Mouse (Mus musculus): ENCODE measurements at regions not wholly inside any gene's neighbourhood (a gene's known extent, or its start where the extent isn't known, plus 50 kb on each side); places are given as distances from the start of the nearest gene placed in this dataset.

DNA sequence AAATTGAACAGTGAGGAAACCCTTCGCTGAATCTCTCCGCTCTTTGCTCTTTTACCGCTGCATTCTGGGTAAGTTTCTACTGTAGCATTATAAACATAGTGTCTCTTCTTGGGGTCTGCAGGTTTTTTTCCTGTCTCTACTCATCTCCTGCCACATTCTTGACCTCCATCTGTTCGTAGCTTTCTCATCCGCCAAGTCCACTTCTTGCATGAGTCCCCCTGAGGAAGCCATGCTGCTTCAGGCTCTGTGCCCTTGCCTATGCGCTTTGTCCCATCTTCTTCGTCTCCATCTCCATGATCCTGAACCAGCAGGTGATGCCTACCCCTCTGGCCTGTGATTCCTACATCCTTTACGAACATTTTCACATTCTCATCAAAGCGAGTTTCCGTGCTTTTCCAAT lies 60.0 kb upstream of the 4930583I09Rik start:
- 95% methylated on average over 10 of the region's 10 CpGs for whole genome bisulfite sequencing
- H3K4me1 ChIP-seq: no peaks in the 10 kb centered on the region
- no peak overlapping the region for H3K4me3 ChIP-seq
- H3K27ac ChIP-seq (replicated peaks): no peak overlapping the region
- no peak for DNase-seq (ENCODE audit: low spot score)
- no peaks in the 10 kb centered on the region for H3K9me3 ChIP-seq
- H3K36me3 ChIP-seq (replicated peaks): no peaks in the 10 kb centered on the region
- no peaks in the 10 kb centered on the region for H3K27me3 ChIP-seq (replicated peaks; ENCODE audit: low read depth, poor library complexity, severe bottlenecking)

DNA sequence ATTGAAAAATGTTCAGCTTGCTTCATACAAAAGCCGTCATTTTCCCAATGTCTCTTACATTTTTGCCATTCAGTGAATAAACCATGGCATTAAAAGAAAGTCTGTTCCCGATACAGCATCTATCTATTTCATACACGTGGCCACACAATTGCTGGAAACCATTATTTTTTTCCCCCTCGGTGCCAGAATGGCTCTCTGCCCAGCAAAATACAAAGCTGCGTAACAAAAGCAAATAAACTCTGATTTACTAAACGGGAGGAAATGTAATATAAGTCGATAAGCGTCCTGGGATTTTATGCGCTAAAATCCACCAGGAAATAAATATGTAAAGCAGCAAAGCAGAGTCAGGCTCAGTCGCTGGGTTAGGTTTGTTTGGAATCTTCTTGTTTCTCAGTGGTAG lies 59.6 kb upstream of the 4930583I09Rik start:
- Histone ChIP-seq H3K27me3 (replicated peaks; ENCODE audit: low read depth, poor library complexity, severe bottlenecking) (no peaks in the 10 kb centered on the region), H3K27ac (replicated peaks) (no peak overlapping the region), H3K4me1 (no peaks in the 10 kb centered on the region), H3K4me3 (no peak overlapping the region), H3K9me3 (no peaks in the 10 kb centered on the region), H3K36me3 (replicated peaks) (no peaks in the 10 kb centered on the region)
- DNase-seq (ENCODE audit: low spot score): no peak
- 90% methylated on average over 10 of the region's 10 CpGs for WGBS

DNA sequence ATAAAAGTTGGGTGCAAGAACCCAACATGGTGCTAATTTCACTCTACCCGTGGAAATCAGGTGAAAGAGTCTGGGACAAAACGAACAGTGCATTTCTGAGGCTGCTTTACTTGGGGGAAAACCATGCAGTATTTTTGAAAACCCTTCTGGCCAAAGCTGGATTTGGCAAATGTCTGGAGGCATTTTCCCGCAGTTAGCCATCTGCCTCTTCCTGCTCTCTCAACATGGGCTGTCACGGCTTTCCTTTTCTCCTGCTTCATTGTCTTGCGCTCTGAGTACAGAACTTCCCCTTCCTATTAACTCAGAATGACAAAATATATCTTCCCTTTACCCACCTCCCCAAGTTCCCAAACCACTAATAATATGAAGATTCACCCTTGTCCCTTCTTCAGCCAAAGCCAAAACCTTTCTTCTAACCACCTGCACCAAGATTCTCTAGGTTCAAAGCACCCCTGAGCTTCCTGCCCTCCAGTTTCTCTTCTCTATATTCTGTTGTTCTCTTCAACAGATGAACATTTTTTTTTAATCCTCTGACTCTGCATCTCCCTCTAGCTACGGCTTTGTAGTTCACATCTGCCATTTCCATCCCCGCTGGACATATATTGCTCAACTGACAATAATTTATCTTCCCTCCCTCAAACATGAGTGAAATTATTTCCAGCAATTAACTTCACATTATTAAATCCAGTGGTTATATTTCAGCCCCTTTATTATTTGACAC lies 57.5 kb upstream of the 4930583I09Rik start:
- no peak for DNase-seq (ENCODE audit: low spot score)
- Histone ChIP-seq H3K27ac (replicated peaks) (no peak overlapping the region), H3K4me1 (no peaks in the 10 kb centered on the region), H3K4me3 (no peak overlapping the region), H3K9me3 (no peaks in the 10 kb centered on the region), H3K36me3 (replicated peaks) (no peaks in the 10 kb centered on the region), H3K27me3 (replicated peaks; ENCODE audit: low read depth, poor library complexity, severe bottlenecking) (no peaks in the 10 kb centered on the region)
- 87% methylated on average over 7 of the region's 7 CpGs for WGBS
